Mouse (Mus musculus) kidney, postnatal 14 days (tissue): ENCODE data around the gene Defb35.
"Not testable (repeated sequence)": the region's sequence is repeated elsewhere in the genome, so short reads cannot be mapped to it uniquely, and the experiment has no call there.

Experiments
- DNase-seq: peaks from one replicate; pipeline ENCODE4 v3.0.0; 2022; ENCODE audit warnings: mixed read lengths

Defb35 gene

DNA sequence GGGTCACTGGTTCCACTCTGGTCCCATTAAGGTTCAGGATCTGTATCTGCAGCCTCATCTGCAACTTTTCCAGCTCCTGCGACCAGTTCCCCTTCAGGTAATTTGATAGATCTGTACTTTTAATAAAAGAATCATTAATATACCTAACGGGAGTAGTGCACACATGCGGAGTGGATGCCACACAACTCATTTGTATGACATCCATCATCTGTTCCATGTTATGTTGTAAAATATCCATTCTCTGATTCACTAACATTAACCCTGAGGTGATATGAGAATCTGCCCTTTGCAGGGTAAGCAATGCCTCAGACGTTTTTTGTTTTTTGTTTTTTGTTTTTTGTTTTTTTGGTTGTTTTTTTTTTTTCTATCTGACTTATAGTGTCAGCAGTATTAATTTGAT lies at the start of gene Defb35:
Gene Defb35, plus strand, starts transcription at position 301 of the 400 bp plus-strand sequence.
- DNase-seq, result not testable (repeated sequence)

- DNase-seq, result peak; percentile 23
Measured at GRCm38 (mm10) chr8:21906290-21906689, 31.9 kb upstream of the Defb35 start, which contains the start of gene Defb11. TSS of gene Defb11 (minus strand) at chr8:21906412.

- DNase-seq, result no peak
Measured at GRCm38 (mm10) chr8:21911931-21912330, 26.2 kb upstream of the Defb35 start.

- DNase-seq, result no peak
Measured at GRCm38 (mm10) chr8:21912554-21912953, 25.6 kb upstream of the Defb35 start.

DNA sequence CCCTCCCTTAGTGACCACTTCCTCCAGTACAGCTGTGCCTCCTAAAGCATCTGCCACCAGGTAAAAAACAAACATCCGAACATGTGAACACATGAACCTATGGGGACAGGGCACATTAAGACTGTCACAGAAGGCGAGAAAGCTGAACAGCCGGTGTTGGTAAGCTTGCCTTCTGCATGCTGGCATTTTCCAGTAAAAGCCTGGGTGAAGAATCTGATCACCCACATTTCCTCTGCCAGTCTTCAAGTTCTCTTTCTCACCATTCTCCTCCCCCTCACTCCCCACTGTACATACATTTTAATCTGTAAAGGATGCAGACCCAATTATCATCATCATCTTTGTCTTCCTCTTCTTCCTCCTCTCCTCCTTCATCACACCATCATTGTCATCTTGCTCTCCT lies 22.5 kb upstream of the Defb35 start:
- no peak for DNase-seq

DNA sequence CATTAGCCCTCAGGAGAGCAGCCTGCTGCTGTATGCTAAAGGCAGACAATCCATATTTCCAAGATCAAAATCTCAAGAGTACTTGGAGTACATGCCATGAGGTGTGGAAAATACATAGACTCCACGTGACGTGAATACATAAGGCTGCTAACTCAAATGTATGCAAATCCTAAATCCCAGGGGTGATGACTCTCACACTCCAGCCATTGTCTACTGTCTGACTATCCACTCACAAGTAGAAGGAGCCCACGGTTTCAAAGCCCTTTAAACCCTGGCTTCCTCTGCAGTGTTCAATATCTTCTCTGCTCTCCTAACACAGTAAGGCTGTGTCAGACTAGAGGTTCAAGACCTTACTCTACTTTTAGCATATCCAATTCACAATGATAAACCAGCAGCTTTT lies 7.4 kb upstream of the Defb35 start:
- not testable (repeated sequence) for DNase-seq

- DNase-seq, result no peak
Measured at GRCm38 (mm10) chr8:21932610-21933009, 5.5 kb upstream of the Defb35 start, which contains the start of gene Defb15. TSS of gene Defb15 (minus strand) at chr8:21932710.

GRCm38 (mm10) chr8:21946462-21946861 lies 8.3 kb downstream of the Defb35 start, which contains the start of gene Defb13:
TSS of gene Defb13 (plus strand) at chr8:21946762.
- DNase-seq, result no peak

GRCm38 (mm10) chr8:21947311-21948017 lies 9.3 kb downstream of the Defb35 start:
- peak; percentile 10 for DNase-seq

DNA sequence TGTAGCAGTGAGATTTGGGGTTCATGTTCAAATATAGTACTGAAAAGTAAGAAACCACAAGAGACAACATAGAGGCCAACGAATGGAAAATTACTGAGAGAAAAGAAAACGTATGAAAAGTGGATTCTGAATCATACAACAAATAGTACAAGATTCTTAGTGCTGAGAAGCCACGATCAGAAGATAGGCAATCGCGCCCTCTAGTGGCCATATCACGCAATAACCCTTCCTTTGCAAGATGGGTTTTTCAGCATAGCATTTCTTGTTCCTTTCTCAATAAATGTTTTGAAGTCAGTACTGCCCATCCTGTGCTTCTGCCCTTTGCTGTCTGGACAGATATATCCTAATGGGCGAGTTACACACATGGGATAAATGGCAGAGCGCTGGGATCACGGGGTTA lies 17.2 kb downstream of the Defb35 start:
- DNase-seq, result peak; percentile 46

GRCm38 (mm10) chr8:21956336-21956735 lies 18.2 kb downstream of the Defb35 start:
- DNase-seq, result no peak

DNA sequence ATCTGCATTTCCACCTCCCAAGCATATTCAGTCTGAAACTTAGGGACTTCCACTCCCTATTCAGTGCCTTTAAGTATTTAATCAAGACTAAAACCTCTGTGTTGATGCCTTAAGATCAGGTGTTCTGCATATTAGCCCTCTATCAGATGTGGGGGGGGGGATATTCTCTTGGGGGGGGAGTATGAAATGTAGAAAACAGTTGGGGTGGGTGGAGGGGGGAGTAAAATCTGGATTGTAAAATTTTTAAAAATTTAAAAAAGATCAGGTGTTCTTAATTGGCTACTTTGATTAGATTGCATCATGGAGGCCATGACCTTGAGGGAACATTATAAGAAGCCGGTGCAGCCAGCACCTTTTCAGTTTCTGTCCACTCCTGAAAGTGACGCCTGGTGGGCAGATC lies 20.3 kb downstream of the Defb35 start, which contains the start of gene Fam90a1a:
Gene Fam90a1a, plus strand, starts transcription at position 301 of the 400 bp plus-strand sequence.
- no peak for DNase-seq

- no peak for DNase-seq
Measured at GRCm38 (mm10) chr8:21966646-21967045, 28.5 kb downstream of the Defb35 start.

GRCm38 (mm10) chr8:21969475-21969874 lies 31.3 kb downstream of the Defb35 start, which contains the start of gene Ccdc70:
TSS of gene Ccdc70 (plus strand) at chr8:21969775.
- DNase-seq, result no peak

GRCm38 (mm10) chr8:21978193-21978592 lies 40.0 kb downstream of the Defb35 start:
- DNase-seq, result no peak

- DNase-seq, result no peak
Measured at GRCm38 (mm10) chr8:21981664-21982337, 43.6 kb downstream of the Defb35 start.
